Mouse (Mus musculus): ENCODE measurements at regions not wholly inside any gene's neighbourhood (a gene's known extent, or its start where the extent isn't known, plus 50 kb on each side); places are given as distances from the start of the nearest gene placed in this dataset.
"Not testable (repeated sequence)": the region's sequence is repeated elsewhere in the genome, so short reads cannot be mapped to it uniquely, and the experiment has no call there.

- TF ChIP-seq GATA1 (IDR thresholded peaks at IDR 0.05; ENCODE audit: borderline replicate concordance, low read length) (no peak), CTCF (IDR thresholded peaks at IDR 0.05; ENCODE audit: low read depth, low read length) (no peak), TAL1 (conservative IDR thresholded peaks at IDR 0.05; ENCODE audit: low read depth, low read length) (no peak), GATA2 (IDR thresholded peaks at IDR 0.05; ENCODE audit: borderline replicate concordance, low read depth, low read length) (no peak), POLR2AphosphoS5 (IDR thresholded peaks at IDR 0.05; ENCODE audit: insufficient replicate concordance, low read depth, low read length) (no peak)
Measured at GRCm38 (mm10) chr9:43540131-43540530, 203.7 kb upstream of the Nectin1 start.

GRCm38 (mm10) chr9:43541234-43541633, 202.6 kb upstream of the Nectin1 start:
- Histone ChIP-seq H3K36me3 (replicated peaks) (no peaks in the 10 kb centered on the region), H3K9me3 (replicated peaks) (peaks cover 9% of the 10 kb centered on the region), H3K4me3 (ENCODE audit: low read depth, low read length) (no peak overlapping the region), H3K27me3 (ENCODE audit: insufficient read depth, low read length) (no peaks in the 10 kb centered on the region), H3K4me1 (ENCODE audit: insufficient read depth, low read depth, low read length) (no peaks in the 10 kb centered on the region)
- ATAC-seq (ENCODE audit: extremely low read depth, insufficient number of reproducible peaks, low FRiP score, poor library complexity, severe bottlenecking) (no peak), DNase-seq (ENCODE audit: low spot score) (no peak)
- TF ChIP-seq GATA2 (IDR thresholded peaks at IDR 0.05; ENCODE audit: borderline replicate concordance, low read depth, low read length) (no peak), GATA1 (IDR thresholded peaks at IDR 0.05; ENCODE audit: borderline replicate concordance, low read length) (no peak), TAL1 (conservative IDR thresholded peaks at IDR 0.05; ENCODE audit: low read depth, low read length) (no peak), POLR2AphosphoS5 (IDR thresholded peaks at IDR 0.05; ENCODE audit: insufficient replicate concordance, low read depth, low read length) (no peak), CTCF (IDR thresholded peaks at IDR 0.05; ENCODE audit: low read depth, low read length) (no peak)

More at GRCm38 (mm10) chr9:43540131-43540530, 203.7 kb upstream of the Nectin1 start:
- Histone ChIP-seq H3K9me3 (replicated peaks) (peaks cover 10% of the 10 kb centered on the region), H3K4me1 (ENCODE audit: insufficient read depth, low read depth, low read length) (no peaks in the 10 kb centered on the region), H3K36me3 (replicated peaks) (no peaks in the 10 kb centered on the region), H3K4me3 (ENCODE audit: low read depth, low read length) (no peak overlapping the region), H3K27me3 (ENCODE audit: insufficient read depth, low read length) (no peaks in the 10 kb centered on the region)
- DNase-seq (ENCODE audit: low spot score), result no peak
- ATAC-seq (ENCODE audit: extremely low read depth, insufficient number of reproducible peaks, low FRiP score, poor library complexity, severe bottlenecking), result no peak

- no peaks in the 10 kb centered on the region for H3K4me1 ChIP-seq (ENCODE audit: insufficient read depth, low read depth, low read length)
- no peak for ATAC-seq (ENCODE audit: extremely low read depth, insufficient number of reproducible peaks, low FRiP score, poor library complexity, severe bottlenecking)
- H3K27me3 ChIP-seq (ENCODE audit: insufficient read depth, low read length), result no peaks in the 10 kb centered on the region
- TF ChIP-seq GATA2 (IDR thresholded peaks at IDR 0.05; ENCODE audit: borderline replicate concordance, low read depth, low read length), result no peak
- no peak for TF ChIP-seq CTCF (IDR thresholded peaks at IDR 0.05; ENCODE audit: low read depth, low read length)
- TF ChIP-seq TAL1 (conservative IDR thresholded peaks at IDR 0.05; ENCODE audit: low read depth, low read length), result no peak
- TF ChIP-seq GATA1 (IDR thresholded peaks at IDR 0.05; ENCODE audit: borderline replicate concordance, low read length), result no peak
- H3K36me3 ChIP-seq (replicated peaks), result no peaks in the 10 kb centered on the region
- H3K9me3 ChIP-seq (replicated peaks), result peaks cover 8% of the 10 kb centered on the region
- H3K4me3 ChIP-seq (ENCODE audit: low read depth, low read length), result no peak overlapping the region
- DNase-seq (ENCODE audit: low spot score), result no peak
Measured at GRCm38 (mm10) chr9:43542077-43542654, 201.6 kb upstream of the Nectin1 start.

GRCm38 (mm10) chr9:43545081-43545565, 198.7 kb upstream of the Nectin1 start:
- no peaks in the 10 kb centered on the region for H3K36me3 ChIP-seq (replicated peaks)
- ATAC-seq (ENCODE audit: extremely low read depth, insufficient number of reproducible peaks, low FRiP score, poor library complexity, severe bottlenecking) (no peak), DNase-seq (ENCODE audit: low spot score) (no peak)
- H3K4me1 ChIP-seq (ENCODE audit: insufficient read depth, low read depth, low read length), result no peaks in the 10 kb centered on the region
- H3K27me3 ChIP-seq (ENCODE audit: insufficient read depth, low read length), result no peaks in the 10 kb centered on the region
- no peak for TF ChIP-seq GATA1 (IDR thresholded peaks at IDR 0.05; ENCODE audit: borderline replicate concordance, low read length)
- TF ChIP-seq TAL1 (conservative IDR thresholded peaks at IDR 0.05; ENCODE audit: low read depth, low read length), result no peak
- TF ChIP-seq GATA2 (IDR thresholded peaks at IDR 0.05; ENCODE audit: borderline replicate concordance, low read depth, low read length), result no peak
- no peak for TF ChIP-seq CTCF (IDR thresholded peaks at IDR 0.05; ENCODE audit: low read depth, low read length)
- no peak for TF ChIP-seq POLR2AphosphoS5 (IDR thresholded peaks at IDR 0.05; ENCODE audit: insufficient replicate concordance, low read depth, low read length)
- H3K9me3 ChIP-seq (replicated peaks), result peaks cover 21% of the 10 kb centered on the region; the same call in 1 of the 2 replicates
- H3K4me3 ChIP-seq (ENCODE audit: low read depth, low read length), result no peak overlapping the region

GRCm38 (mm10) chr9:43548883-43549282, 194.9 kb upstream of the Nectin1 start:
- no peaks in the 10 kb centered on the region for H3K36me3 ChIP-seq (replicated peaks)
- no peaks in the 10 kb centered on the region for H3K27me3 ChIP-seq (ENCODE audit: insufficient read depth, low read length)
- no peak for TF ChIP-seq TAL1 (conservative IDR thresholded peaks at IDR 0.05; ENCODE audit: low read depth, low read length)
- no peak for TF ChIP-seq POLR2AphosphoS5 (IDR thresholded peaks at IDR 0.05; ENCODE audit: insufficient replicate concordance, low read depth, low read length)
- no peak for TF ChIP-seq GATA2 (IDR thresholded peaks at IDR 0.05; ENCODE audit: borderline replicate concordance, low read depth, low read length)
- TF ChIP-seq GATA1 (IDR thresholded peaks at IDR 0.05; ENCODE audit: borderline replicate concordance, low read length), result no peak
- no peak for TF ChIP-seq CTCF (IDR thresholded peaks at IDR 0.05; ENCODE audit: low read depth, low read length)
- H3K4me3 ChIP-seq (ENCODE audit: low read depth, low read length), result no peak overlapping the region
- ATAC-seq (ENCODE audit: extremely low read depth, insufficient number of reproducible peaks, low FRiP score, poor library complexity, severe bottlenecking) (no peak), DNase-seq (ENCODE audit: low spot score) (no peak)
- peaks cover 28% of the 10 kb centered on the region for H3K9me3 ChIP-seq (replicated peaks)
- H3K4me1 ChIP-seq (ENCODE audit: insufficient read depth, low read depth, low read length), result no peaks in the 10 kb centered on the region

- H3K4me3 ChIP-seq (ENCODE audit: low read depth, low read length), result no peak overlapping the region
- no peaks in the 10 kb centered on the region for H3K27me3 ChIP-seq (ENCODE audit: insufficient read depth, low read length)
- peaks cover 32% of the 10 kb centered on the region for H3K9me3 ChIP-seq (replicated peaks)
- TF ChIP-seq CTCF (IDR thresholded peaks at IDR 0.05; ENCODE audit: low read depth, low read length), result no peak
- no peak for TF ChIP-seq TAL1 (conservative IDR thresholded peaks at IDR 0.05; ENCODE audit: low read depth, low read length)
- no peak for TF ChIP-seq POLR2AphosphoS5 (IDR thresholded peaks at IDR 0.05; ENCODE audit: insufficient replicate concordance, low read depth, low read length)
- ATAC-seq (ENCODE audit: extremely low read depth, insufficient number of reproducible peaks, low FRiP score, poor library complexity, severe bottlenecking) (no peak), DNase-seq (ENCODE audit: low spot score) (no peak)
- no peaks in the 10 kb centered on the region for H3K4me1 ChIP-seq (ENCODE audit: insufficient read depth, low read depth, low read length)
- no peaks in the 10 kb centered on the region for H3K36me3 ChIP-seq (replicated peaks)
Measured at GRCm38 (mm10) chr9:43549293-43549692, 194.5 kb upstream of the Nectin1 start.

- H3K27me3 ChIP-seq (ENCODE audit: insufficient read depth, low read length); H3K4me1 ChIP-seq (ENCODE audit: insufficient read depth, low read depth, low read length); H3K36me3 ChIP-seq (replicated peaks); DNase-seq (ENCODE audit: low spot score); ATAC-seq (ENCODE audit: extremely low read depth, insufficient number of reproducible peaks, low FRiP score, poor library complexity, severe bottlenecking); H3K4me3 ChIP-seq (ENCODE audit: low read depth, low read length): not testable (repeated sequence)
- peaks cover 34% of the 10 kb centered on the region for H3K9me3 ChIP-seq (replicated peaks)
Measured at GRCm38 (mm10) chr9:43552758-43553157, 191.0 kb upstream of the Nectin1 start.
